Mouse (Mus musculus) kidney, embryonic 15.5 days (tissue): ENCODE results near the gene Wdr83os. TPM values are rescaled to one million over a fixed set of nuclear protein-coding genes. Genes with fewer than 3 reads are reported as not detected.

ENCODE experiments used
- ATAC-seq: fragments of 200-750 bp; cut with Nextera tagmentation; replicated peaks from 2 replicates; pipeline ENCODE4 v1.8.0; 2017; ENCODE audit warnings: moderate TSS enrichment; ENCODE audit not compliant: low FRiP score
- H3K27ac ChIP-seq: fragments of 300-500 bp; sonication (generic); 2 replicates; pipeline ENCODE4 v1.5.1; 2015; ENCODE audit warnings: mild to moderate bottlenecking, inconsistent platforms
- H3K27me3 ChIP-seq: fragments of 300-500 bp; sonication (generic); 2 replicates; pipeline ENCODE4 v1.6.1; 2015; ENCODE audit warnings: inconsistent platforms
- H3K36me3 ChIP-seq: fragments of 300-500 bp; sonication (generic); 2 replicates; pipeline ENCODE4 v1.6.1; 2015; ENCODE audit warnings: inconsistent platforms
- H3K4me1 ChIP-seq: fragments of 300-500 bp; sonication (generic); 2 replicates; pipeline ENCODE4 v1.6.1; 2015; ENCODE audit warnings: inconsistent platforms
- H3K4me2 ChIP-seq: fragments of 300-500 bp; sonication (generic); 2 replicates; pipeline ENCODE4 v1.6.1; 2015; ENCODE audit warnings: moderate library complexity, mild to moderate bottlenecking, inconsistent platforms
- H3K4me3 ChIP-seq: fragments of 300-500 bp; sonication (generic); replicated peaks from 2 replicates; pipeline ENCODE4 v1.5.1; 2015; ENCODE audit warnings: mild to moderate bottlenecking, inconsistent platforms
- H3K9ac ChIP-seq: fragments of 300-500 bp; sonication (generic); 2 replicates; pipeline ENCODE4 v1.6.1; 2015; ENCODE audit warnings: mild to moderate bottlenecking, inconsistent platforms
- H3K9me3 ChIP-seq: fragments of 300-500 bp; sonication (generic); replicated peaks from 2 replicates; pipeline ENCODE4 v1.6.1; 2016; ENCODE audit warnings: inconsistent platforms
- WGBS: fragments of 180-500 bp; shearing (Covaris S2); methylation state at CpG from one replicate; pipeline ENCODE4 v1.1.7; 2015; ENCODE audit warnings: mixed read lengths; 5-methylcytosine and 5-hydroxymethylcytosine counted together
- polyA plus RNA-seq: library from polyadenylated mRNA; unstranded; fragments of >200 nt; fragmentation: Nextera tagmentation; extraction: Ambion mirVana; gene quantifications from 2 replicates; pipeline ENCODE4 v1.2.1, GENCODE M21; 2015

The Wdr83os gene
- polyA plus RNA-seq, 1 experiment from 2014 or later = 141 TPM

- Histone ChIP-seq H3K27me3 (no peaks in the 10 kb centered on the region), H3K4me3 (no peak overlapping the region), H3K4me2 (no peak overlapping the region), H3K4me1 (peaks cover 17% of the 10 kb centered on the region), H3K9me3 (no peaks in the 10 kb centered on the region), H3K9ac (no peak overlapping the region), H3K27ac (no peak overlapping the region), H3K36me3 (peaks cover 60% of the 10 kb centered on the region)
- 78% methylated on average over 7 of the region's 7 CpGs for WGBS
- ATAC-seq = no peak
Observed at GRCm38 (mm10) chr8:85057367-85057766, 23.2 kb upstream of the Wdr83os start.

- H3K4me1 ChIP-seq = peaks cover 17% of the 10 kb centered on the region
- peak within 1 kb of the TSS; percentile 82 for H3K4me2 ChIP-seq
- peak; percentile 90 for ATAC-seq
- peak within 1 kb of the TSS; percentile 92 for H3K4me3 ChIP-seq
- peaks cover 53% of the 10 kb centered on the region for H3K36me3 ChIP-seq
- H3K27me3 ChIP-seq = no peaks in the 10 kb centered on the region
- H3K9ac ChIP-seq = peak within 1 kb of the TSS; percentile 75
- under 1% methylated on average over 53 of the region's 53 CpGs for WGBS
- H3K27ac ChIP-seq = peak within 1 kb of the TSS; percentile 67; the same call in 1 of the 2 replicates
- no peaks in the 10 kb centered on the region for H3K9me3 ChIP-seq
Observed at GRCm38 (mm10) chr8:85059879-85060616, 20.5 kb upstream of the Wdr83os start, which contains the start of gene Fbxw9. Gene Fbxw9, plus strand, starts transcription at chr8:85060055.

DNA sequence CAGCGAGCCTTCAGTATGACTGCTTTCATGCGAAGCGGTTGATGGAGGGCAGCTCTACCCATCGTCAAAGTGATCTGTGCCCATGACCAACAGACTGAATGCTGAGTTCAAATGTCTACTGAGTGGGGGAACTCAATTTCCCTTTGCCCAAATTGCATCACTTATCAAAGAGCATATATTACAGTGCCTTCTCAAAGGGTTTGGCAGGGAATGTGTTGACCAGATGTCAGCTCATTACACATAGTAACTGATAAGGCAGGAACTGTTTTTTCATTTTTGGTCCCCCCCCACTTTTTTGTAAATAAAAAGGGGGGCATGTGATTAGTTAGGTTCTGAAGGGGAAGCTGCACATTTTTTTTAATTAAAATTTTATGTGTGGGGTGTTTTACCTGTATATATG is 17.9 kb upstream of the Wdr83os start:
- H3K4me2 ChIP-seq = no peak overlapping the region
- H3K9ac ChIP-seq = no peak overlapping the region
- H3K4me3 ChIP-seq = no peak overlapping the region
- no peaks in the 10 kb centered on the region for H3K9me3 ChIP-seq
- ATAC-seq = no peak
- peaks cover 17% of the 10 kb centered on the region for H3K4me1 ChIP-seq
- H3K27ac ChIP-seq = no peak overlapping the region
- peaks cover 49% of the 10 kb centered on the region for H3K36me3 ChIP-seq
- 91% methylated on average over 4 of the region's 4 CpGs for WGBS
- no peaks in the 10 kb centered on the region for H3K27me3 ChIP-seq

DNA sequence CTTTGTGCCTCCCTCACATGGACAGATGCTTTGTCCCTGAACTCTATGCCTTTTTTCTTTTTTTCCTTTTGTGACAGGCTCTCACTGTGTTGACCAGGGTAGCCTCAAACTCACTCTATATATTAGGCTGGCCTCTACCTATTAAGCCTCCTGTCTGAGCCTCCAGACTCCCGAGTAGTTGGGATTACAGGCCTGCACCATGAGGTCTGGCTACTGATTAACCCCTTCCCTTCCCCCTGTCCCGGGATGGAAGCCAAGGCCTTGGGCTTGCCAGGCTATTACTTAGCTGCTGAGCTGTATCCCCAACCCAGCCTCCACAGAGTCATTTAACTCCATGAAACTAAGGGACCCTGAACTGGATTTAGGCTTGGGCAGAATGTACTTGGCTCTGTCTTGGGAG is 15.3 kb upstream of the Wdr83os start:
- Histone ChIP-seq H3K27ac (no peak overlapping the region), H3K27me3 (no peaks in the 10 kb centered on the region), H3K36me3 (peaks cover 45% of the 10 kb centered on the region), H3K4me3 (no peak overlapping the region), H3K9me3 (no peaks in the 10 kb centered on the region), H3K4me1 (peaks cover 17% of the 10 kb centered on the region), H3K4me2 (no peak overlapping the region), H3K9ac (no peak overlapping the region)
- ATAC-seq = no peak
- 35% methylated on average over 2 of the region's 2 CpGs for WGBS

- WGBS = 92% methylated on average over 2 of the region's 2 CpGs
Observed at GRCm38 (mm10) chr8:85067155-85067554, 13.4 kb upstream of the Wdr83os start.

GRCm38 (mm10) chr8:85067982-85068381 is 12.6 kb upstream of the Wdr83os start, which contains the start of gene Gm5741:
Gene Gm5741, minus strand, starts transcription at chr8:85067982.
- H3K9ac ChIP-seq = no peak within 1 kb of the TSS
- no peaks in the 10 kb centered on the region for H3K9me3 ChIP-seq
- peaks cover 36% of the 10 kb centered on the region for H3K36me3 ChIP-seq
- no peak within 1 kb of the TSS for H3K4me2 ChIP-seq
- no peak for ATAC-seq
- no peak within 1 kb of the TSS for H3K27ac ChIP-seq
- peaks cover 15% of the 10 kb centered on the region for H3K4me1 ChIP-seq
- no peak within 1 kb of the TSS for H3K4me3 ChIP-seq
- no peaks in the 10 kb centered on the region for H3K27me3 ChIP-seq

More at GRCm38 (mm10) chr8:85067155-85067554, 13.4 kb upstream of the Wdr83os start:
- H3K27ac ChIP-seq = no peak overlapping the region
- peaks cover 44% of the 10 kb centered on the region for H3K36me3 ChIP-seq
- no peak overlapping the region for H3K4me2 ChIP-seq
- H3K9me3 ChIP-seq = no peaks in the 10 kb centered on the region
- H3K27me3 ChIP-seq = no peaks in the 10 kb centered on the region
- no peak for ATAC-seq
- peaks cover 7% of the 10 kb centered on the region for H3K4me1 ChIP-seq
- H3K4me3 ChIP-seq = no peak overlapping the region
- no peak overlapping the region for H3K9ac ChIP-seq

DNA sequence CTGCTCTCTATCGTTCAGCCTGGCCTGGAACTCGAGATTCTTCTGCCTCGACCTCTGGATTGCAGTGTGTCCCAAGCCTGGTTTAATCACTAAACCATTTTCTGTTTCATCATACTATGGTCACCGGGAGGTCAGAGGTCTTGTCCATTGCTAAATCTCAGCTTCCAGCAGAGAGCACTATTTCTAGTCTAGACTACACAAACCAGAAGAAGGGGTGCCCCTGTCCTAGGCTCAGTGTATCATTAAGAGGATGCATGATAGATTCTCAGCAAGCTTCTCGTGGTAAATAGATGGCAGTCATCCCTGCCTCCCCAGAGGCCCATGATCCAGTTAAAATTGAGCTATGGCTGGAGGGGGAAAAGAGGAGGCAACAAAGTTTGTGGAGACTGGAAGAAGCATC is 9.5 kb upstream of the Wdr83os start:
- WGBS = 74% methylated on average over 5 of the region's 5 CpGs
- Histone ChIP-seq H3K9ac (0 out of 2 replicates have a peak overlapping the region, but pooled peaks have one; percentile 87), H3K4me2 (peak overlapping the region; percentile 78), H3K4me1 (peaks cover 21% of the 10 kb centered on the region), H3K36me3 (peaks cover 47% of the 10 kb centered on the region), H3K9me3 (no peaks in the 10 kb centered on the region), H3K27me3 (no peaks in the 10 kb centered on the region), H3K27ac (peak overlapping the region; percentile 99), H3K4me3 (peak overlapping the region; percentile 89)
- ATAC-seq = no peak

- H3K4me1 ChIP-seq = peaks cover 21% of the 10 kb centered on the region
- H3K9me3 ChIP-seq = no peaks in the 10 kb centered on the region
- H3K9ac ChIP-seq = peak within 1 kb of the TSS; percentile 87
- peak within 1 kb of the TSS; percentile 89 for H3K4me3 ChIP-seq
- peak within 1 kb of the TSS; percentile 78 for H3K4me2 ChIP-seq
- under 1% methylated on average over 68 of the region's 68 CpGs for WGBS
- peak within 1 kb of the TSS; percentile 99 for H3K27ac ChIP-seq
- peak; percentile 91 for ATAC-seq
- no peaks in the 10 kb centered on the region for H3K27me3 ChIP-seq
- peaks cover 47% of the 10 kb centered on the region for H3K36me3 ChIP-seq
Observed at GRCm38 (mm10) chr8:85071514-85072281, 8.8 kb upstream of the Wdr83os start, which contains the start of gene Dhps. Gene Dhps, plus strand, starts transcription at chr8:85071757.

- Histone ChIP-seq H3K27me3 (no peaks in the 10 kb centered on the region), H3K36me3 (peaks cover 45% of the 10 kb centered on the region), H3K27ac (peak overlapping the region; percentile 99), H3K4me2 (peak overlapping the region; percentile 78), H3K9ac (peak overlapping the region; percentile 87), H3K9me3 (no peaks in the 10 kb centered on the region), H3K4me1 (peaks cover 21% of the 10 kb centered on the region), H3K4me3 (peak overlapping the region; percentile 89)
- ATAC-seq = no peak; the same call in 1 of the 2 replicates
- WGBS = 30% methylated on average over 9 of the region's 9 CpGs
Observed at GRCm38 (mm10) chr8:85072364-85072929, 8.1 kb upstream of the Wdr83os start.

DNA sequence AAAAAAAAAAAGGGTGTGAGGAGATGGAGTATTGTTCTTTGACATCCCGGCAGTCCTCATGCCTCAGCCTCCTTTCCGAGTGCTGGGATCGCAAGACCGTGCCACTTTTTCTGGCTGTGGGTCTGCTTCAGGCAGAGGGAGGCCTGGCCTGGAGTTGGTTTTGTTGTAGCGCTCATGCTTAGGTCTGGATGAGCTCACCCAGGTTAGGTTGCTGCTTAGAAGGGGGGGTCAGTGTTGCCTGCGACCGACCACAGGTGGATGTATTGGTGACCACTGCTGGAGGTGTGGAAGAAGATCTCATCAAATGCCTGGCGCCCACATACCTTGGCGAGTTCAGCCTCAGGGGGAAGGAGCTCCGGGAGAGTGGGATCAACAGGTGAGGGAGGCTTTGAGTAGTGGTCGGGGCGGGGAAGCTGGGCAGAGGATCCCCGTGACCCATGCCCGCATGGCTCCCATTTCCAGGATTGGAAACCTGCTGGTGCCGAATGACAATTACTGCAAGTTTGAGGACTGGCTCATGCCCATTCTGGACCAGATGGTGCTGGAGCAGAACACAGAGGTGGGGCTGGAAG is 7.4 kb upstream of the Wdr83os start:
- peak overlapping the region; percentile 78 for H3K4me2 ChIP-seq

GRCm38 (mm10) chr8:85074167-85074566 is 6.4 kb upstream of the Wdr83os start:
- Histone ChIP-seq H3K4me1 (peaks cover 21% of the 10 kb centered on the region), H3K9ac (no peak overlapping the region), H3K36me3 (peaks cover 56% of the 10 kb centered on the region), H3K4me3 (no peak overlapping the region), H3K4me2 (no peak overlapping the region), H3K27ac (no peak overlapping the region), H3K27me3 (no peaks in the 10 kb centered on the region), H3K9me3 (no peaks in the 10 kb centered on the region)
- ATAC-seq = no peak
- WGBS = 75% methylated on average over 10 of the region's 10 CpGs

More for the DNA sequence above, 7.4 kb upstream of the Wdr83os start:
- 92% methylated on average over 15 of the region's 15 CpGs for WGBS
- Histone ChIP-seq H3K36me3 (peaks cover 47% of the 10 kb centered on the region), H3K9ac (no peak overlapping the region), H3K27ac (no peak overlapping the region), H3K4me3 (peak overlapping the region; percentile 89), H3K9me3 (no peaks in the 10 kb centered on the region), H3K27me3 (no peaks in the 10 kb centered on the region), H3K4me1 (peaks cover 21% of the 10 kb centered on the region)
- no peak for ATAC-seq
